Mouse (Mus musculus): ENCODE data around the gene Dcpp1.

The Dcpp1 gene

DNA sequence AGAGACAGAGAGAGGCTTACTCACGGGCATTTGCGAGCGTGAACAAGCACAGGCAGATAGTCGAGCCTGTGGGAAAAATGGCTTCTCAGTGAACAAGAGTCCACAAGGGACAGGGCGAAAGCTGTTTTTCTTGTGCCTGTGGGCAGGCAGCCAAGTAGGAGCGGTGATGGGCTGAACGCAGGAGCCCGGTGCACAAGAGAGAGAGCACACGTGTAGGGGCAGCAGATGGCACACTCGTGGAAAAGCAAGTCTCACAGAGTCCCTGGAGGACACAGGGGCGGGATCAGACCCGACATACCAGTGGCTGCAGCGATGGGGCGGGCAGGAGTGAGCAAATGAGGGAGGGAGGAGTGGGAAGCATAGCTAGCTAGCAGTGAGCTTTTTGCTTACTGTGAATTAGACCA lies 44.4 kb downstream of the Dcpp1 start:
- DNase-seq (ENCODE audit: extremely low read depth, low read depth): peak; percentile 64

DNA sequence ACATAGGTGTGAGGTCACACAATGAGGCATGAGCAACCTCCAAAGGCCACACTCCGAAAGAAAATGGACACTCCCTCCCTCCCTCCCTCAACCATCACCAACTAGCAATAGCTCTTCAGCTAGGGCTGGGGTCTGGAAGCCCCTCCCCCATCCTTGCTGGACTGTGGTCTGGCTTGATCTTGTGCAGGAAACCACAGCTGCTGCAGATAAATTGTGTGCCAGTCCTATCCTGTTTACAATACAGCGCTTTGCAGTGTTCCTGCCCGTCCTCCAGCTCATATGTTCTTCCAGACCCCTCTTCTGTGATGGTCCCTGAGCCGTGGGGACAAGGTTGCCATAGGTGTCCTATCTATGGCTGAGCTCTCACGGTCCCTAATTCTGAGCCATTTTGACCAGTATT lies 50.5 kb downstream of the Dcpp1 start:
- DNase-seq (ENCODE audit: extremely low read depth, low read depth): no peak
